Mouse (Mus musculus) G1E (cell line): ENCODE measurements around the gene Prdm16.

ENCODE experiments used
- CTCF ChIP-seq: IDR thresholded peaks from 2 replicates; pipeline ENCODE4 v1.5.1; 2012; ENCODE audit warnings: low read depth, low read length, inconsistent platforms, mixed read lengths
- GATA1 ChIP-seq: IDR thresholded peaks from 2 replicates; pipeline ENCODE4 v1.6.1; 2012; ENCODE audit warnings: borderline replicate concordance, low read length, inconsistent platforms, mixed read lengths
- GATA2 ChIP-seq: IDR thresholded peaks from 2 replicates; pipeline ENCODE4 v1.6.1; 2012; ENCODE audit warnings: low read depth, low read length, inconsistent platforms, borderline replicate concordance
- POLR2AphosphoS5 ChIP-seq: IDR thresholded peaks from 2 replicates; pipeline ENCODE4 v1.6.1; 2012; ENCODE audit warnings: low read depth, low read length, inconsistent platforms; ENCODE audit not compliant: insufficient replicate concordance
- TAL1 ChIP-seq: conservative IDR thresholded peaks from 2 replicates; pipeline ENCODE4 v1.6.1; 2012; ENCODE audit warnings: low read depth, low read length, inconsistent platforms, mixed read lengths

GRCm38 (mm10) chr4:154335761-154336160 is 300.9 kb downstream of the Prdm16 start, which contains the start of gene B230104I21Rik:
- no peak for TF ChIP-seq CTCF
- no peak for TF ChIP-seq TAL1
- TF ChIP-seq POLR2AphosphoS5: no peak
- TF ChIP-seq GATA1: no peak
- TF ChIP-seq GATA2: no peak
